Mouse (Mus musculus): ENCODE data around the gene Trappc6a.

DNA sequence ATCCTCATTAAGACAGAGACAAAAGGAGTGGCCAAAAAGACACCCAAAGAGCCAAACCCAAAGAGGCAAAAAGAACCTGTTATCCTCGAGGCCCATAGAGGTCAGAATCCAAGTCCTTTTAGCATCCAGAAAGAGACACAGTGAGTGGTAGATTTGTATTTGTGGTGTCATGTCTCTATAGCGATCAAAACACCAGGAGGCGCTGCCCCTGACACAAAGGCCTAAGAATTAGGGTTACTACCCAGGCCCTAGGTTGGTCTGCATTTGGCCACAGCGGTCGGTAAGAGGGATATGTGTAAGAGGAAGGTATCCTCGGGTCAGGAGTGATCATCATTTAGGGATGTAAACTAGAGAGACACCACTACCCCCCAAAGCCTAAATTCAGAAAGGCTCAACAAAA lies 1.9 kb upstream of the Trappc6a start:
- TF ChIP-seq CTCF (IDR thresholded peaks at IDR 0.05; ENCODE audit: extremely low read depth, insufficient read depth, insufficient read length, insufficient replicate concordance), result no peak
- TF ChIP-seq POLR2A (IDR thresholded peaks at IDR 0.05; ENCODE audit: low read depth, low read length), result no peak
